Mouse (Mus musculus) urinary bladder, postnatal 10 days (tissue): ENCODE measurements around the gene Banf1.
"Not testable (repeated sequence)": the region's sequence is repeated elsewhere in the genome, so short reads cannot be mapped to it uniquely, and the experiment has no call there.

Source experiments
- DNase-seq: peaks from one replicate; pipeline ENCODE4 v3.0.0; 2022; ENCODE audit warnings: low spot score

The Banf1 gene

DNA sequence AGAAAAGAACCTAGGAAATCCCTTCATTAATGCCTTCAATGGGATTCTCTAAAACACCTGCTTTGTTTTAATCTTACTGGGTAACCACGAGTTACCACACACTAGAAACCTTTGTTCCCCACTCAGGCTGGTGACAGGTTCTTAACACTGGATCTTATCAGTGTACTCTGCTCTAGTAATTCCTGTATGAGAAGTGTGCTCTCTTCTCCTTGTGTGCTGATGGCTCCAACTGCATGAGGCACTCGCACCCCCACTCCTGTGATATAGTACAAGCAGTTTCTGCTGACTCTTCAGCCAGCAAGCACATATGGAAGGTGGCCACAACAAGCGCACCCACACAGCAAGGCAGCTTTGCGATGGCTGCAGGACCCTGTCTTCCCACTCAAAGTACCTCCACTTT is 7.2 kb upstream of the Banf1 start:
- DNase-seq, result no peak

DNA sequence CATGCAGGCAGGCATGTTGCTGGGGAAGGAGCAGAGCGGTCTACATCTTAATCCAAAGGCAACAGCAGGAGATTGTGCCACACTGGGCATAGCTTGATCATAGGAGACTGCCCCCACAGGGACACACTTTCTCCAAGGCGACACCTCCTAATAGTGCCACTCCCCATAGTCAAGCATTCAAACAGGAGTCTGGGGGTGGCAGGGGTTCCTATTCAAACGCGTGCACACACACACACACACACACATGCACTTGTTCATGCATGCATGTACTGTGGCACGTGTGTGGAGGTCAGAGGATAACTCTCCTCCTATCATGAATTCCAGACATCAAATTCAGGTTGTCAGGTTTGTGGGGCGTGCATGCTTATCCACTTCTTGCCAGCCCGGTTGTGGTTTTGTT is 5.8 kb upstream of the Banf1 start:
- DNase-seq, result no peak

DNA sequence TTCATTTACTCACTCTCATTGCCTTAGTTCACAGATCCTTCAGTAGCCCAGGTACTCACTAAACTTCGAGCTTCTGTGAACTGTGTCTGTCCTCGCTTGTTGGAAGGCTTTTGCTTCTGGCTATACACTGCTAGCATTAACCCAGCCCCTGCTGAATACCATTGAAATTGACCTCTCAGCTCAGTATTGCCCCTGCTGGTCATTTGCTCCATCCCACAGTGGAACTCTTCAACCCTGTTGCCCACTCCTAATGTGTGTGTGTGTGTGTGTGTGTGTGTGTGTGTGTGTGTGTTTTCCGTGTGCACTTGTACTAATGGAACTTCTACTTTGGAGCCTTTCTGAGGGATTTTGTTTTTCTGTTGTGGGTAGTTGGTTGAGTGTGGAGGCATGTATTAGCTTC is 4.0 kb upstream of the Banf1 start:
- DNase-seq, result no peak

DNA sequence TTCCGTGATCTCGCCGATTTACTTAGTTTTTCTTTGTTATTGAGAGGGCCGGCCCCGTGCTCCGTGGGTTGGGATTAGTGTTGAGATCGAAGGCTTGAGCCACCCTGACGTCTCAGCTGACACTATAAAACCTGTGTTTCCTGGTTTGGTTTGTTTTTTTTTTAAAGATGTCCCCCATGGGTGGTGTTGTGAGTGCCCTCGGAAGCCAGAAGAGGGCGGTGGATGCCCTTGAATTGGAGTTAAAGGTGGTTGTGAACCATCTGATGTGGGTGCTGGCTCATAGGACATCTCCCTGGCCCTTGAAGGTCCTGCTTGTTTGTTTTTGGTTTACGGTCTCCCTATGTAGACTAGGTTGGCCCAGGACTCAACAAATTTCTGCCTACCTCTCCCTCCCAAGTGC is 487 bp upstream of the Banf1 start:
- DNase-seq, result no peak

DNA sequence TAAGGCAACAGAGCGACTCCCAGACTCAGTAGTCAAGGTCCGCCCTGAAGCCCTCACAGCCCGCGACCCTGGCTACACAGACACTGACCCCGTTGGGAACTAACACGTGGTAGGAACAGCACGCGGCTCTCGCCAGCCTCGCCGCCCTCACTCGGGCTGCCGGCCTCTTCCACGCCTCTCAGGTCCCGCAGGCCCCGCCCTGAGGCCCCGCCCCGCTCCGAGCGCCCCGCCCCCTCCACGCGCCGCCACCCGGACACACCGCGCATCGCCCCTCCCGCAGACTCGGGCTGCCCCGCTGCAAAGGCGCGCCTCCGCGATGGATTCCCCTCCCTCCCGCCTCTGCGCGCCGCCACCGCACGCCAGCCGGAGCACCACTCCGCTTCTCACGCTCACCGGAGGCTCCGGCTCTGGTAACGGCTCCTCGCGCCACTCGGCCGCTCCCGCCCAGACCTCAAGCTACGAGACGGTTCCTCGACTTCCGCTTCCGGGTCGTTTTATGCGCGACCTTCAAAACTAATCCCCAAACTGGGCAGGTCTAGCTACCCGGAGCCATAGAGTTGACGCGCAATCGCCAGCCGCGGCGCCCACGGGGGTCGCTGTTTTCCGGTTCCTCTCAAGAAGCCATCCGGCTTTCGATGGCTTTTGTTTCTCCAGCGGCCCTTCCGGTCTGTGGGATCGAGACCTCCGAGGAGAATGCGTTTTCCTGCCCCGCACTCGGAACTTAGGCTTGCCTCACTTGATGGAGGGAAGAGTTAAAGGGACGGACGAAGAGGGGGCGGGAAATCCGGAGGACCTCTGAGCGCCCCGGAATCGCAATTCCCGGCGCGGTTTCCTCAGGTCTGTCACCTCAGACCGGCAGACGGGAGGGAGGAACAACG is 554 bp downstream of the Banf1 start, which contains the start of gene Eif1ad:
Gene Eif1ad, plus strand, starts transcription at position 567 of the 878 bp plus-strand sequence.
- DNase-seq, result peak; percentile 79

DNA sequence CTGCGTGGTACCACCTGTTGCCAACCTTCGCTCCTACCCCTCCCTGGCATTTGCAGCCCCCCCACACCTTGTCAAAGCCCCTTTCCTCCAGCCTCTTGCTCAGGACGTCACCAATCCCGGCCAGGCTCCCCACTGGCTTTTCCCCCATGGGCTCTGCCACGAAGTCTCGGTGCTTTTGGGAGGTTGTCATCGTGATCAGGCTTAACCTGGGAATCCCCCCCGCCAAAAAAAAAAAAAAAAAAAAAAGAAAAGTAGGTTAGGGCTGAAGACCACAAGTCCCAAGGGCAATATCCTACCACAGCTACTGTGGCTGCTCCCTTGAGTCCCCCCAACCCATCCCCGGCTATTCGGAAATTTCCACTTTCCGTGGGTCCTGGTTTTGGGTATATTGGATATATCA is 1.2 kb downstream of the Banf1 start:
- no peak for DNase-seq

DNA sequence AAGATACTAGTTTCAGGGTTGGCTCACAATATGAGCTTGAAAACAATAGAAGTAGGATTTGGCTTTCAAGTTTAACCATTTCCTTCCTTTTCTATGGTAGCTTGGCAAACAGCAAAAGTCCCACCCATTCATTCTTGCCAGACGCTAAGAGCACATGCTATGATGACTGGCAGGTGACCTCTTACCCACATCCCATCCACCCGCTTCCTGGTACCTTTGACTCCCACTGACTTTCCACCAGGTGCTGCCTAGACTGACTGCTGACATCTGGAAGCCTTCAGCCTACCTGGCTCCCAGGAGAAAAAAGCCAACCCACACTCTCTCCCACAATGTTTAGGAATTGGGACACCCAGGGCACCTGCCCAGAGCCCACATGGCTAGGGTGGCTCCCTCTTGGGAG is 2.8 kb downstream of the Banf1 start:
- DNase-seq, result no peak

DNA sequence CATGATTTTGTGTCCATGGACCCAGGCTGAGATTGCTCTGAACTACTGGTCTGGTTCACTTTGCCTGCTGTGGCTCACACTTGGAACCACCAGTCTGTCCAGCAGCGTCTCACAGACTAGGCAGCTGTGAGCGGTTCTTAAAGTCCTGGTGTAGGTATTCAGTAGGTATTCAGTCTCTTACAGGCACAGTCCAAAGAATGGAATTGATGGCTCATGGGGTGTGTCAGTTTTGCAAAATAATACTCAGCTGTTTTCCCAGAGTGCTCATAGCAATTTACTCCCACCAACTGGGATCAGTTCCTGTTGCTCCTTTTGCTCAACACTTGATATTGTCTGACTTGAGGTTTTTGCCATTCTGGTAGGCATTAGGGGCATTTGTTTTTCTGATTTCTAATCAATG is 4.8 kb downstream of the Banf1 start:
- DNase-seq, result no peak

DNA sequence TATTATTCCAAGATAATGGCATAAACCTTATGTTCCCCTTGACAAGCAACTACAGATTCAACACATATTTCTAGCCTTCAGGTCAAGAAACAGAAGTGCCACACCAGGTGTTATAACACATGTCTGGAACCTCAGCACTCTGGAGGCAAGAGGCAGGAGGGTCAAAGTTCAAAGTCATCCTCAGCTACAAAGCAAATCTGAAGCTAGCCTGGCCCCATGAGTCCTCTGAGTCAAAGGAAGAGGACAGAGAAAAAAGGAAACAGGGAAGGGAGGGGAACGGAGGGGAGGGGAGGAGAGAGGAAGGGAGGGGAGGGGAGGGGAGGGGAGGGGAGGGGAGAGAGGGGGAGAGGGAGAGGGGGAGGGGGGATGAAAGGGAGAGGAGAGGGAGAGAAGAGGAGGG is 10.9 kb downstream of the Banf1 start:
- DNase-seq, result no peak

DNA sequence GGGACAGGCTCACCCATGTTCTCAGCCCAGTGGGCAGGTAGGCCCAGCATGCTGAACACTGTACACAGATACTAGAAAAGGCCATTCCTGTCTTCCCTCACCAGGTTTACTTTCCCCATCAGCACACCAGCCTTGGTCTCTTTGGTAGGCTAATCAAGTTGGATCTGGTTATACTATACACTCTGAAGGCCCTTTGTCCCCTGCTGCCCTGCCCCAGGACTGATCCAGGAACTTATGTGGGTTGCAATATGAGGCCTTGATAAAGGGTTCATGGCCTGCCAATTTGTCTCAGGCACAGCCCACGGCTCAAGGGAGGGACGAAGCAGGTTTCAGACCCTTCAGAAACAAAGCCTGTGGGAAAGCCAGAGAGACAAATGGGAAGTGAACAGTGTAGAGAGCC is 13.4 kb downstream of the Banf1 start:
- DNase-seq, result no peak

DNA sequence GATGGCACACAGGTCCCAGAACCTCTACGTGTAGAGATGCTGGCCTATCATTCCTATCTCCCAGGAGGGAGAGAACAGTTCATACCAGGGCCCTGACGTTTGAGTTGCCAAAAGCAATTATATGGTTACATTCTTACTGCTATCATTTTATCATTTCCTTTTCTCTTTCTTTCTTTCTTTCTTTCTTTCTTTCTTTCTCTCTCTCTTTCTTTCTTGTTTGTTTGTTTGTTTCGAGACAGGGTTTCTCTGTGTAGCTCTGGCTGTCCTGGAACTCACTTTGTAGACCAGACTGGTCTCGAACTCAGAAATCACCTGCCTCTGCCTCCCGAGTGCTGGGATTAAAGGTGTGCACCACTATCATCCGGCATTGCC is 17.5 kb downstream of the Banf1 start, which contains the start of gene Cst6:
Gene Cst6, minus strand, starts transcription at position 73 of the 372 bp plus-strand sequence.
- not testable (repeated sequence) for DNase-seq

DNA sequence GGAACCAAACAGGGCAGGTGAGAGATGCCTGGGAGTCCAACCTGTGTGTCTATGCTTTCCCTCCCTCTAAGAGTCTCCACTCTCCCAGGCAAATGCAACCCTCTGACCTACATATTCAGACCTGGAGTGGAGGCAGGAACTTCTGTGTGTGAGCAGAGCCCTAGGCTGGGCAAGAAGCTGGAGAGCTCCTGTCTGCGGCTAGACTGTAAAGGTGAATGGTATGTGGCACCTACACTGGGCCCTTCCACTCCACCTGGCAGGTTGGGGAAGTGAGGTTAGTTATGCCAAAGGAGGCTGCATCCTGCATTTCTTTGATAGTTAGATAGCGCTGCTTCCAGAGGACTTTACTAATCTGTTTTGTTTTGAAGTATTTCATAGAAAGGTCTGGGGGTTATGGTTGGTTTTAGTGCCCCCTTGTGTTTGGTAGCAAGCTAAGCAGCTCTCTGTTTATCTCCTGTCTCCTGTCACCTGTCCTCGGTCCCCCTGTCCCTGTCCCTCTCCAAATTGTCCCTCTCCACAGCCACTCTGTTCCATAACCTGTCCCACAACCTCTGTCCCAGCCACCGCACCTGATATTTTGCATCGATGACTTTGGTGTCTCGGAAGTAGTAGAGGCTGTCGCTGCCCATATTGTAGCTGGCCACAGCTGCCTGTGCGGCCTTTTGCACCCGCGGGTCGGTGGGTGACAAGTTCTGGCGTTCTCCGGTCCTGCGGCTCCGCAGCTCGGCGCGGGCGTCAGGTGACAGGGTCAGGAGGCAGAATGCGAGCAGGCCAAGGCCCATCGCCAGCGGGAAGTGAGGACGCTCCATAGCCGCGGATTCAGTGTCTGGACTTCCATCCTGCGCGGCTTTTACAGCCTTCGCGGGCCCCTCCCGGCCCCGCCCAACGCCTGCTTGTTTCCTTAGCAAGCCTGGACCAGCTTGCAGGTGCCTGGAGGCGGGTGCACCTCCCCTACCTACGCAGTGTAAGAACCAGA is 18.2 kb downstream of the Banf1 start:
- no peak for DNase-seq

DNA sequence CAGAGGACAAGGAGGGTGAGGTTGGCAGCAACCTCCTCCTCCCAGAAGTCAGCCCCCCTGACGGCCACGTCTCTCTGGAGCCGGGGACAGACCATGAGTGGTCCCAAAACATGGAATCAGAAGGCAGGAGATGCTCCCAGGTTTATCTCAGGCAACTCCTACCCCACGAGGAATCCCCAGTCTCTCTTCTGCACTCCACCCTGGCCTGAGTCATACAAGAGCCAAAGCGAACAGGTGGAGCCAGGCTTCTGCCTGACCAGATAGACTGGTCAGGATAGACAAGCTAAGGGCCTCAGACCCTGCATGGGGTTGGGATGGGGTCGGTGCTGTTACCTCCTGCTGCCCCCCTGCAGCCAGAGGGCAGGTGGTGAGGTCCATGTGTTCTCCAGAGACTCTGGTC is 18.9 kb downstream of the Banf1 start:
- DNase-seq, result no peak

DNA sequence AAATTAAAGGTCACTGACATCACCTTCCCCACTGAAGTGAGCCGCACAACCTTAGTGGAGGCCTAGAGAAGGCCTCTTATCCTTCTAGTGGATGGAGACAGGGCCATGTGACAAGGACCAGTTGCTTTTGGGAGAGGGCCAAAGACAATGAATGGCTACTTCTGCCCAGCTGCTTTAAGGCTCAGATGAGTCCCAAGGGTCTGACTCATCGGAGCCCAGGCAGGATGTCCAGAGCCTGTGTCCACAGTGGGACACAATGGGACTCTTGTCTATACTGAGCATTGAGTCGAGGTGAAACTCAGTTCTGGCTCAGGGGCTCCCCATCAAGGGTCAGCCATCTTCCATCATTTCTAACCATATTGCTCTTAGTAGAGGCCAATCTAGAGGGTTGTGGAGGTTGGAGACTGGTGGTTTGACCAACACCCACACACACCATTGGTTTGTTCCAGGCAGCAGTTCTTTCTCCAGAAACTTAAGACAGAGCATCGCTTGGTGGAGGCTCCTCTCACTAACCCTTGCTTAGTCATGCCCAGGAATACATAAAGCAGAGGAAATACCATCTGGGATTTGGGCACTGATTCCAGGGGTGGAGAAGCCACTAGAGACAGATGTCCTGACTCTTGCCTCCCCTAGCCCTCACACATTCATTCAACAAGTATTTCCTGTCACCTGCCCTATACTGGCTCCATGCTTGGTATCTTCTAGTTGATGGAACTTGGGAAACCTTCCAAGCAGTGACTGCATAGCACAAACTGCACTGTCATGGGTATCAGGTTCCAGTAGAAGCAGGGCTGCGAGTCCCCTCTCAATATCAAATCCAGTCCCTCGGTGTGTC is 21.5 kb downstream of the Banf1 start:
- no peak for DNase-seq

DNA sequence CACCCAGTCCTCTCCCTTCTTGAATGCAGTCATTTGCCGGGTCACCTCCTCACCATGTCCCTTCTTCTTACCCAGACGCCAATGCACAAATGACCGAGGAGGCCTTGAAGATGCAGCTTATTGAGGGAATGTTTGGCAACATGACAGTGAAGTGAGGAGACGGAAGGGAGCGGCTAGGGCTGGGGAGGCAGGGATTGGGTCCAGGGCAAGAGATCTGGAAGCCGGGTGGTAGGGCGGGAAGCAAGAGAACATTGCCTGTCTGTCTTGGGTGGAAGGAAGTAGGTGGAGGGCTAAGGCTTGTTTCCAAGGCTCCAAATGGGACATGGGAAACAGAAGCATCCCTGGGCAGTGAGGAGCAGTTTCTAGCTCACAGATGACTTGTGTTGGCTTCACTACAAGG is 25.6 kb downstream of the Banf1 start:
- no peak for DNase-seq

DNA sequence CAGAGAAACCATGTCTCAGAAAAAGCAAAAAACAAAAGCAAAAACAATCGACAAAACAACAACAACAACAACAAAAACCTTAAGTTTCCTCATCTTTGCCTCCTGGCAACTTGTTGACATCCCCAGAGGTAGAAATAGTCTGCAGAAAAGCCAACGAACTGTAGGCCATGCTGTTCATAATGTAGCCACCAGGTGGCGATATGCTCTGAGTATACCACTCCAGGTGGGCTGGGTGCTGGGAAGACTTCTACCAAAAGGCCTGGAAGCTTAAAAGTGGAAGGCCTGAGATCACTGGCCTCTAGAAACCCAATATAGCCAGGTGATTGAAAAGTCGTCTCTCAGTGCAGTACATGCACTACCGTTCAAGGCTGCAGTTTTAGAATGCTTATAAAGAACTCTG is 29.0 kb downstream of the Banf1 start:
- DNase-seq, result peak; percentile 37

DNA sequence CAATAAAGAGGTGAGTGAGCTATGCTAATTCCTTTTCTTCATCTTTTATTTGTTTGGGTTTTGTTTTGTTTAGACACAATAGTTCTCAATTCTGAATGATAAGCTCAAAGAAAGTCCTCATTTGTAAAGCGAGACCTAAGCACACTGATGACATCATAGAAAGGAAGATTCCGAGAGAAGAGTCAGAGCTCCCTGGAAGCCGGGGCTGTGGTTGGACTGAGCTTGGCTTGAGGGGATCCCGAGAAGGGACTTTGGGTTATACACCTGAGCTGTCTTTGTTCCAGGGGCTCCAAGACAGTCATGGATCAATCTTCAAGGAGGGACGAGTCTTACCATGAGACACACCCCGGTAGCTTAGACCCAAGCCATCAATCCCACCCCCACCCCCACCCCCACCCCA is 31.5 kb downstream of the Banf1 start, which contains the start of gene Catsper1:
Gene Catsper1, plus strand, starts transcription at position 301 of the 400 bp plus-strand sequence.
- no peak for DNase-seq

DNA sequence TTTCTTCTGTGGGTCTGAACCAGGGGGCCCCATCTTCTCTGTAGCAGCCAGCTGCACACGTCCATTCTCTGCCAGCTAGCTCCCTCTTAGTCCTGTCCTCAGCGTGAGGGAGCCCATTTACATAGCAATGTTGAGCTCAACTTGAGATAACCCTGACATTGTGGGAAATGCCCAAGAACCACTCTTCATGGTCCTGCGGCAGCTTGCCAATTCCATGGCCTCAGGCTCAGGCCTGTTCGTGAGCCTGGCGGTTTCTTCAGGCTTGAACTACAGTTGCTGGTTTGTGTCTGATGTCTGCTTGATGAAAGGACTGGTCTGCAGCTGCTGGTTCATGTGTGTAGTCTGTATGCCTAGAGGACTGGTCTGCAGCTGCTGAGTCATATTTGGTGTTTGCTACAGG is 32.2 kb downstream of the Banf1 start:
- no peak for DNase-seq

DNA sequence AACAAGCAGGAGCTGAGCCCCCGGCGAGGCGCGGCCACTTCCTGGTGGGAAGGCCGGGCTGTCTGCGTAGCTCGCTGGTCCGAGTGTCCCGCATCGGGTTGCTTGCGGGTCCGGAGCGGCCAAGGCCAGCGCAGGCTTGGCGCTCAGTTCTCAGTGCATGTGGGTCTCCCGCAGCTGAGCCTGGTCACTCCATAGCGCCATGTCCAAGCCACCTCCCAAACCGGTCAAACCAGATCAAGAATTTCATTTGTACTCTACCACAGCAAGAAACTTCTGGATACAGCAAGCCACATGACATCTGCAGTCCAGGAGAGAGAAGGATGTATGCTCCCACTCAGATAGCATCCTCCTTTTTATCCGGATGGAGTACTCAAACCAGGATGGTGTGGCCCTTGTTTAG is 39.0 kb downstream of the Banf1 start:
- no peak for DNase-seq

DNA sequence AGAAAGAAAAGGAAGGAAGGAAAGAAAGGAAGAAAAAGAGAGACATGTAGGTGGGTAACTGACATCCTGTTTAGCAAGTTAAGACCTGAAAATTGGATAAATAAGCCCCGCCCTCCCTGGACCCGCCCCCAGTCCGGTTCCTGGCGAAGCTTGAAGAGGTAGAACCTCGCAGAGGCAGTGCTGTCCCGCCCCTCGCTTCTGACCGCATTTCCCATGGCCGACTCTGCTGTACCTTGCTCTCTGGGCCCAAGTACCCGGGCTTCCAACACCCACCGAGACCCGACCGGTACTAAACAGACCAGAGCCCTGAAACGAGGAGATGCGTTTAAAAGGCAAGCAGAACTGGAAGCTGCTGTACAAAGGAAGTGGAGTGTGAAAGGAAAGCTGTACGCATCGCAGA is 43.2 kb downstream of the Banf1 start:
- DNase-seq, result no peak
